Mouse (Mus musculus) spleen, embryonic (tissue): Measurements from ENCODE around the gene Enpp3.

Experiments used
- CTCF ChIA-PET: fragments of 350-600 bp; sonication (Branson Sonifier 250); formaldehyde crosslinking; loops from one replicate; lab custom pipeline; 2022; lab: Charles Lee

Enpp3 gene

GRCm38 (mm10) chr10:24842676-24843075, at the start of gene Enpp3:
Gene Enpp3, minus strand, starts transcription at chr10:24842823.
- CTCF ChIA-PET, result no interaction called here

DNA sequence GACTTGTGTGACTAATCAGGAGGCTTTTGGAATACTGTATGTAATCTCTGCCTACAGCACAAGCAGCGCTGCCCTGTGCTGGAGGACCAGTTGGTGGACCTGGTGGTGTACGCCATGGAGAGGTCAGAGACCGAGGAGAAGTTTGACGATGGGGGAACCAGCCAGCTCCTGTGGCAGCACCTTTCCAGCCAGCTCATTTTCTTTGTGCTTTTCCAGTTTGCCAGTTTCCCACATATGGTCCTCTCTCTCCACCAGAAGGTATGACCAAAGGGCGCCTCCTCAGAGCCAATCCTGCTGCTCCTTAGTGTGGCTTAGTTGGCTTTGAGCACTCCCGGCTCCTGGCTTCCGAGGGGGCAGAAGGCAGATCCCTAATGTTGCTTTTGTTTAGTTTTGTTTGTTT, 45.7 kb upstream of the Enpp3 start:
- CTCF ChIA-PET, result no interaction called here

DNA sequence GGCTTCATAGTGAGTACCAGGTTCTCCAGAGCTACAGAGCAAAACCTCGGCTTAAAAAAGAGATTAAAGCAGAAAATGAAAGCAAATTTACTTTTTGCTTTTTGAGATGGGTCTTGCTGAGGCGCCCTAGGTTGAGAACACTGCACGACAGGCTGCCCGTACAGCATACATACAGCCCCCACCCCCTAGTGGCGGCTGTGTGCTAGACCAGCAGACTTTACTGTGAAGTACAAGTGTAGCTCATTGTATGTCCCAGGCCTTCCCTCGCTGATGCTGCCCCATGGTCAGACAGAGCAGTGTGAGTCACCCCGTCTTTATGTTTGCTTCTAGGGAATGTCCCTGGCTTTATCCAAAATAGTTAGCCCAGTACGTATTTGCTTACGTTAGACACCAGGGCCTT, 43.4 kb upstream of the Enpp3 start:
- CTCF ChIA-PET, result no interaction called here

GRCm38 (mm10) chr10:24873624-24874023, 31.0 kb upstream of the Enpp3 start:
- CTCF ChIA-PET, result no interaction called here

DNA sequence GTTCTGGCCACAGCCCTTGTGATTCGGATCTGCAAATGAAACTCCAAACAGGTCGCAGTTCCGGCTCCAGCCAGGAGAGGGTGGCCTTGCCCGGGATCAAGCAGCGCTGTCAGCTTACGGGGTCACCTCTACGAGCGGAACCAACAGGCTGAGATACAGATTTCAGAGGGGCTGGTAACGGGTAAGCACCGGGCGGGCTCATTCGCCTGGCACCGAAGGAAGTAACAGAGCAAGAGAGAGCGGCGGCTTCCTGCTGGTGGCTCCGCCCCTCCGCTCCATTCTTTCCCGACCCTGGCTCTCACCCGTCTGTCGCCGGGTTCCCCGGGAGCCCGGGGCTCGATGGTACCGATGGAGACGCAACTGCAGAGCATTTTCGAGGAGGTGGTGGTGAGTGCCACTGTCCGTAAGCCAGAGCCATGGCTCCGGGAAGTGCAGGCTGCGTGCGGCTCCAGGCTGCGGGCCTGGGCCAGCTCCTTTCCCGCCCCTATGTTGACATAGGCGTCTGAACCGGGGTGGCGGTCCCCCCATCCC, 27.2 kb upstream of the Enpp3 start, which contains the start of gene Med23:
Gene Med23, plus strand, starts transcription at position 227 of the 531 bp plus-strand sequence.
- CTCF ChIA-PET, result interaction anchor here (0.6 kb wide), 1 partner anchor 1929 kb away, joined by 5 read pairs; no protein-coding TSS in a partner anchor

DNA sequence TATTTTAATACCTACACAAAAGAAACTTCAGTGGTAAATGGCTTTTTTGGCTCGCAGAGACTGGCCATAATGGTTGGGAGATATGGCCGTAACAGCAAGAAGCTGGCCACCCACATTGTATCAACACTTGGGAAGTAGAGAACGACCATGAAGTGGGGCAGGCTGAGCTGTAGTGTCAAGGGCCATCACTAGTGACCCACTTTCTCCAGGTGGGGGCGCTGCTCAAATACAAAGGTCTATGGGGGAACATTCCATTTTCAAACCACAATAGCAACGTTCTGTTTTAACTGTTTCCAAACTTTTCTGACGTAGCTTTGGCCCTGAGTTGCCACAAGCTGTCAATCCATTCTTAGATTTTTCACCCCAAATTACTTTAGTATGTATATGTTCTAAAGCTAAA, 21.8 kb upstream of the Enpp3 start:
- CTCF ChIA-PET, result no interaction called here

DNA sequence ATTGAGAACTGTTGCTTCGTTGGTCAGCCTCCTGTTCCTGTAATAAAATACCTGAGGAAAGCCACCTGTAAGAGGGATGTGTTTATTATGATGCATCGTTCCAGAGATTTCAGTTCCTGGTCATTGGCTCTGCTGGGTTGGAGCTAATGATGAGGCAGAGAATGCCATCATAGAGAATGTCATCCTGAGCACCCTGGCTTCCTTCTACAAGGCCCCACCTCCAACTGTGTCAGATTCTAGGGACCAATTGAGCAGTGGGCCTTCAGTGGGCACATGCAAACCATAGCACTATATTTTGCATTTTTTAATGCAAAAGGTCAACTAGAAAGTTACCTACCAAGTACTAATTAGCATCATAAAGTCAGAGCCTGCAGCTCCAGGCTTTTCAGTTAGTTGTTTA, 20.5 kb upstream of the Enpp3 start:
- CTCF ChIA-PET, result interaction anchor here (0.6 kb wide), 1 partner anchor 9 kb away, joined by 4 read pairs; no protein-coding TSS in a partner anchor

DNA sequence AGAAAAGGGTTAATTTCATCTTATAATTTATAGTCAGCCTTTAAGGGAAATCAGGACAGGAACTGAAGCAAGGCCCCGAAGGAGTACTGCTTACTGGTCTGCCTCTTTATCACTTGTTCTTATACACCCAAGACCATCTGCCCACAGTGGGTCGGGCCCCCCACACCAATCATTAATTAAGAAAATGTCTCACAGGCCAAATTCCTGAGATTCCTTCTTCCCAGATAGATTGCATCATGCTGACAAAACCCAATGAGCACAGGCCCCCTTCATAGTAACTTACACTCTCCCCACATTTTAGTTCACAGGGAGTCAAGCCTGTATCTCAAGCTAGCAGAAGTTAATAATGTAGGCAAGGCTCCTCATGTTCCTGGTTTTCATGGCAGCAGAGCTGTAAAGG, 625 bp downstream of the Enpp3 start:
- CTCF ChIA-PET, result no interaction called here

- CTCF ChIA-PET, result interaction anchor here (1.0 kb wide), 1 partner anchor 31 kb away, joined by 3 read pairs; no protein-coding TSS in a partner anchor
These were observed 1.8 kb downstream of the Enpp3 start for GRCm38 (mm10) chr10:24840795-24841194.

GRCm38 (mm10) chr10:24836366-24837038, 6.1 kb downstream of the Enpp3 start:
- CTCF ChIA-PET, result no interaction called here

DNA sequence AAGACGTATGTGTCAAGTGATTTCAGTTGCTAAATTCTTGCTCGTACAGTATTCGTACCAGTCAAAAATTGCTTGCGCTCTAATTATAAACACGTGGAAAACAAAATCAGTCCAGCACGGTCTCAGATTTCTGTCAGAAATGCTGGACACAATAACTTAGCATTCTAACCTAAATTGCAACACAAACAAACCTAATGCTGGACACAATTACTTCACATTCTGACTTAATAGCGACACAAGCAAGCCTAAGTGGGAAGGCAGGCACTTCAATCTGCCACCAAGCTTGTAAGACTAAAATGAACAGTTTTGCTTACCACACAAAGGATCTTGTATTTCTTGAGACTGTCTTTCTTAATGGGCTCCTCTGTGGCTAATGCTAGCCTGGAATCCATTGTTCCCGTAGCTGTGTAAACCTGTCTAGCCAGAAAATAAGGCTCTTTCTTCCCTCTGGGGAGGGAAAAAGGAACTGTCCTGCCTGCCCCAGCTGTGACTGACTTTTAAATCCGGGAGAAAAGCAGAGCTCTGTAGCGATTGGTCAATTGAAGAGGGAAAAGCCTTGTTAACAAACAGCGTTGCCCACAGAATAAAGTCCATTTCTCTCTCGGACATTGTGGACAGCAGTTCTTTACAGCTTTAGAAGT, 6.8 kb downstream of the Enpp3 start:
- CTCF ChIA-PET, result no interaction called here

DNA sequence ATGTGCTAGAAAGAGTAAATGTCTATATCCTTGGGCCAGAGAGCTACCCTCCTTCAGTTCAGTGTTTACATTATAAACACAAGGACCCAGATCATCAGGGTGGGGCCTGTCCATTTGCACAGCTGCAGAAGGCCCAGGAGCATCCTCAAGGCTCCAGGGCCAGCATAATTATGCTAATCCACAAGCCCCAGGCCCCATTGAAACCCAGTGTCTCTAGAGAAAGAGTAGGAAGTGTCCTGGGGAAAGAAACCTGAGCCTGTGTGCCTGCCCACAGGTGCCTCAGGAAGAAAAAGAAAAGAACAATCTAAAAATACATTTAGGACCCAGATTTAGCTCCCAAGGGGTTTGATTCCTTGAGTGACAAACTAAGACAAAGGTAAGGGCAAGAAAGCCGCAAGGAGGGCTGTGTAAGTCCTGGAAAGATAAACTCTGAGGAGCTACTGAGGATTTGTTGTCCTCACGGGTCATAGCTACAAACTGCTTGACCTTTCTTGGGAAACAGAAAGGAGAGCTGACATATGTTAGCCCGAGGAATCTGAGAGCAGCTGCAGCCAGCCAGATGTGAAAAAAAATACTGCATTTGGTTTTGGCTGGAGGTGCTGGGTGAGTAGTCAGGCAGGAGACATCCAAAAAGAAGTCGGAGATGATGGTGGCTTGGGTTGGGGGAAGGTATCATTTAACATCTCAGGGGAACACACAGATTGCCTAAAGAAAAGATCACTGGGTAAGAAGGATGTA, 7.8 kb downstream of the Enpp3 start:
- CTCF ChIA-PET, result no interaction called here

DNA sequence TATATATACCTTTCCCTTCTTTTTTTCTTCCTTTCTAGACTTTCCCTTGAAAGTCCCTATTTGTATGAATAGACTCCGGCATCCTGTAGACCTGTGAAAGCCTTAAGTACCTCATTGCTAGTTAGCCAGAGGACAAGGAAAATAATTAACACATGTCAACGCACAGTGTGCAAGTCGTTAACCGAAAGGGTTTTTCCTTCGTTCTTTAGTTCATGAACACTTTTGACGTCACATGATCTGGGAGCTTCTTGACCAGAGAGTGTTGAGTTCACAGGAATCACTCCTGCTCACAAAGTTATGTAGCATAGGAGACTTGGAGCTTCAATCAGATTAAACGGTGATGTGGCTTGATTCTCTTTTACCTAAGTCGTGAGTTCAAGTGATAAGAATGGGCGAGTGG, 10.3 kb downstream of the Enpp3 start:
- CTCF ChIA-PET, result no interaction called here

DNA sequence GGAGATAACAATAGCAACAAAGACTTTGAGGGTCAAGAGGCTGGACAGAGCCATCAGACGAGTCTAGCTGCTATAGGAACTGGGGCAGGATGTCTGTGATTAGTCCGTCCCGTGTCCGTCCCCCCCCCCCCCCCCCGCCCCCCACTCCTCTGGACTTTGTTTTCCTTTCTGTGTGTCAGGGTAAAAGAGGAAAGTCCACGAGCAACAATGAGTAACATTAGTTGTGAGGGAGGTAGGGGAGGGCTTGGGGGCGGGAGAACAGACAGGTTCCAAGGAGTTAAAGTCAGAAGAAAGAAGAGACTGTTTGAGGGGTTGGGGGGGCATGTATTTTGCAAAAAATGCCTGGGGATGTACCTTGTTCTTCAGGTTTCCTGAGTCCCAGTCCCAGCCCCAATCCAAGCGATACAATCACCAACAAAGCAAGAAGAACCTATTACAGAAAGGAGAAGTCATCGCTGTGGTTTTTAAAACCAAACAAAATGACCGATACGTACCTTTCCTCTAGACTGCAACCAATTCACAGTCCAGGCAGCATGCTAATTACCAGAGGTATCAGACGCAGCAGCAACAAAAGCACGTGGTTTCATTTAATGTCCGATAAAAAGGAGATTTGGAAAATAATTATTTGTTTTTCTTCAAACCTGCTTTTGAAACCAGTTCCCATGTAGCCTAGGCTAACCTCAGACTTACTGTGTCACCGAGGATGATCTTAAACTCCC, 11.1 kb downstream of the Enpp3 start:
- CTCF ChIA-PET, result no interaction called here

- CTCF ChIA-PET, result no interaction called here
These were observed 12.2 kb downstream of the Enpp3 start for GRCm38 (mm10) chr10:24830448-24830847.

DNA sequence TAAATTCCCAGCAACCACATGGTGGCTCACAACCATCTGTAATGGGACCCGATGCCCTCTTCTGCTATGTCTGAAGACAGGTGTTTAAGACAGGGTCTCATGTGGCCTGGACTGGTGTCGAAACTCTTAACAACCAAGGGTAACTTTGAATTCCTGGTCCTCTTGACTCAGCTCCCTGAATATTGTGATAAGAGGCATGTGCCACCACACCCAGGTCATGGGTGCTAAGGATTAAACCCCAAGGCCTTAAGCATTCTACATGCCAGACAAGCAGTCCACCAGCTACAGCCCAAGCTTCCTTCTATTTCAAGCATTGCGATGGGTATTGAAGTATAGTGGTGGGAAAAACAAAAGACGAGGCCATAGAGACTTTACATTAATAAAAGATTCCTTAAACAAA, 14.5 kb downstream of the Enpp3 start:
- CTCF ChIA-PET, result no interaction called here

- CTCF ChIA-PET, result interaction anchor here (0.6 kb wide), 1 partner anchor 12 kb away, joined by 8 read pairs; no protein-coding TSS in a partner anchor
These were observed 16.5 kb downstream of the Enpp3 start for GRCm38 (mm10) chr10:24826130-24826529.

GRCm38 (mm10) chr10:24825456-24826081, 17.1 kb downstream of the Enpp3 start:
- CTCF ChIA-PET, result no interaction called here

GRCm38 (mm10) chr10:24824621-24825020, 18.0 kb downstream of the Enpp3 start:
- CTCF ChIA-PET, result interaction anchor here (0.6 kb wide), 1 partner anchor 35 kb away, joined by 3 read pairs; no protein-coding TSS in a partner anchor

- CTCF ChIA-PET, result no interaction called here
These were observed 18.7 kb downstream of the Enpp3 start for GRCm38 (mm10) chr10:24823697-24824535.
